Mouse (Mus musculus) liver, embryonic 16.5 days (tissue): ENCODE data around the gene Vmn1r148. TPM values are rescaled to one million over a fixed set of nuclear protein-coding genes. Genes with fewer than 3 reads are reported as not detected.
"Not testable (repeated sequence)": the region's sequence is repeated elsewhere in the genome, so short reads cannot be mapped to it uniquely, and the experiment has no call there.

Source experiments
- ATAC-seq: fragments of 200-750 bp; cut with Nextera tagmentation; 2 replicates; pipeline ENCODE4 v1.8.0; 2017; ENCODE audit warnings: low read depth, mild to moderate bottlenecking, moderate number of reproducible peaks, moderate library complexity
- H3K27ac ChIP-seq: fragments of 300-500 bp; sonication (generic); 2 replicates; pipeline ENCODE4 v1.5.1; 2014; ENCODE audit warnings: mild to moderate bottlenecking, low read length
- H3K27me3 ChIP-seq: fragments of 300-500 bp; sonication (generic); 2 replicates; pipeline ENCODE4 v1.6.1; 2014; ENCODE audit warnings: low read depth, low read length, mixed read lengths; ENCODE audit not compliant: control insufficient read depth, insufficient read depth
- H3K36me3 ChIP-seq: fragments of 300-500 bp; sonication (generic); 2 replicates; pipeline ENCODE4 v1.6.1; 2014; ENCODE audit warnings: mild to moderate bottlenecking; ENCODE audit not compliant: control insufficient read depth, insufficient read depth
- H3K4me1 ChIP-seq: fragments of 300-500 bp; sonication (generic); 2 replicates; pipeline ENCODE4 v1.6.1; 2014; ENCODE audit warnings: low read depth, low read length, mixed read lengths; ENCODE audit not compliant: control insufficient read depth
- H3K4me2 ChIP-seq: fragments of 300-500 bp; sonication (generic); 2 replicates; pipeline ENCODE4 v1.6.1; 2014; ENCODE audit warnings: low read depth, low read length, mixed read lengths
- H3K4me3 ChIP-seq: fragments of 300-500 bp; sonication (generic); 2 replicates; pipeline ENCODE4 v1.5.1; 2014; ENCODE audit warnings: low read depth, mild to moderate bottlenecking, low read length
- H3K9ac ChIP-seq: fragments of 300-500 bp; sonication (generic); 2 replicates; pipeline ENCODE4 v1.6.1; 2014; ENCODE audit warnings: low read depth, low read length
- H3K9me3 ChIP-seq: fragments of 300-500 bp; sonication (generic); replicated peaks from 2 replicates; pipeline ENCODE4 v1.6.1; 2016; ENCODE audit warnings: low read length; ENCODE audit not compliant: control insufficient read depth
- WGBS: fragments of 180-500 bp; shearing (Covaris S2); extraction: QIAGEN DNeasy Blood & Tissue Kit; methylation state at CpG from one replicate; pipeline ENCODE4 v1.1.7; 2014; ENCODE audit not compliant: insufficient replicate concordance; 5-methylcytosine and 5-hydroxymethylcytosine counted together
- polyA plus RNA-seq: library from polyadenylated mRNA; unstranded; fragments of >200 nt; fragmentation: Nextera tagmentation; extraction: Ambion mirVana; gene quantifications from 2 replicates; pipeline ENCODE4 v1.2.1, GENCODE M21; 2015

Gene Vmn1r148
- polyA plus RNA-seq: not detected in 2 replicates

DNA sequence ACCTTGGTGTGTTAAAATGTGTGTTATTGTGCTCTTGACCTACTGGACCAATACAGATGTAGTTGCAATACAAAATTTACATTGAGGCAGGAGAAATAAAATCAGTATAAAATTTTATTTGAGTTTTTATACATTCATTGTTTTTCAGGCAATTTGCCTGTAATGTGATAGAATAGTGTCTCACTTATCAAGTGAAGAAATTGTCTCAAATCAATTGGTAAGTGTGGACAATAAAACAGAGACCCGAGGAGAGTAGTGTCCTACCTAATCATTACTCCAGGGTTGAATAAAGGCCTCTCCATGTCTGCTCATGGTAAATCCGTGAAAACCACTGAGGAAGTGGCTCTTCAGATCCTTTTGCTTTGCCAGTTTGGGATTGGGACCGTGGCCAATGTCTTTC, at the start of gene Vmn1r148:
Gene Vmn1r148, plus strand, starts transcription at position 301 of the 400 bp plus-strand sequence.
- no CpG with 5 or more reads among the region's 3 CpGs for WGBS

DNA sequence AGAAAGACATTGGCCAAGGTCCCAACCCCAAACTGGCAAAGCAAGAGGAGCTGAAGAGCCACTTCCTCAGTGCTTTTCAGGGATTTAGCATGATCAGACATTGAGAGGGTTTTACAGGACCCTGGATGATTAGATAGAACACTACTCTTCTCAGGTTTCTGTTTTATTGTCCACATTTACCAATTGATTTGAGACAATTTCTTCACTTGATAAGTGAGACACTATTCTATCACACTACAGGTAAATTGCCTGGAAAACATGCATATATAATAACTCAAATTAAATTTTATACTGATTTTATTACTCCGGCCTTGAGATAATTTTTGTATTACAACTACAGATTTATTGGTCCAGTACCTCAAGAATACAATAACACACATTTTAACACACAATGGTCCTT, 42.4 kb upstream of the Vmn1r148 start, which contains the start of gene Gm8660:
Gene Gm8660, minus strand, starts transcription at position 101 of the 400 bp plus-strand sequence.
- H3K9me3 ChIP-seq, H3K4me3 ChIP-seq: not testable (repeated sequence)
- no CpG with 5 or more reads among the region's 1 CpGs for WGBS

More for the DNA sequence above, at the start of gene Vmn1r148:
- not testable (repeated sequence) for H3K27me3 ChIP-seq, H3K27ac ChIP-seq, H3K9ac ChIP-seq, H3K36me3 ChIP-seq, H3K4me2 ChIP-seq, ATAC-seq, H3K4me3 ChIP-seq, H3K9me3 ChIP-seq, H3K4me1 ChIP-seq

DNA sequence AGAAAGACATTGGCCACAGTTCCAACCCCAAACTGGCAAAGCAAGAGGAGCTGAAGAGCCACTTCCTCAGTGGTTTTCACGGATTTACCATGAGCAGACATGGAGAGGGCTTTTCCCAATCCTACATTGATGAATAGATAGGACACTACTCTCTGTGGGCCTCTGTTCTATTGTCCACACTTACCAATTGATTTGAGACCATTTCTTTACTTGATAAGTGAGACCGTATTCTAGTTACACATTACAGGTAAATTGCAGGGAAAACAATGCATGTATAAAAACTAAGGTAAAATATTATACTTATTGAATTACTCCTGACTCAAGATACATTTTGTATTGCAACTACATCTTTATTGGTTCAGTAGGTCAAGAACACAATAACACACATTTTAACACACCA, 24.7 kb downstream of the Vmn1r148 start, which contains the start of gene Vmn1r149:
Gene Vmn1r149, minus strand, starts transcription at position 101 of the 400 bp plus-strand sequence.
- not testable (repeated sequence) for H3K9me3 ChIP-seq, ATAC-seq, H3K27ac ChIP-seq, H3K27me3 ChIP-seq, H3K4me1 ChIP-seq, H3K36me3 ChIP-seq, H3K4me3 ChIP-seq, H3K4me2 ChIP-seq, H3K9ac ChIP-seq
- no CpG with 5 or more reads among the region's 2 CpGs for WGBS

More for the DNA sequence above, 42.4 kb upstream of the Vmn1r148 start, which contains the start of gene Gm8660:
- not testable (repeated sequence) for H3K4me2 ChIP-seq, ATAC-seq, H3K36me3 ChIP-seq, H3K27ac ChIP-seq, H3K4me1 ChIP-seq, H3K27me3 ChIP-seq, H3K9ac ChIP-seq

DNA sequence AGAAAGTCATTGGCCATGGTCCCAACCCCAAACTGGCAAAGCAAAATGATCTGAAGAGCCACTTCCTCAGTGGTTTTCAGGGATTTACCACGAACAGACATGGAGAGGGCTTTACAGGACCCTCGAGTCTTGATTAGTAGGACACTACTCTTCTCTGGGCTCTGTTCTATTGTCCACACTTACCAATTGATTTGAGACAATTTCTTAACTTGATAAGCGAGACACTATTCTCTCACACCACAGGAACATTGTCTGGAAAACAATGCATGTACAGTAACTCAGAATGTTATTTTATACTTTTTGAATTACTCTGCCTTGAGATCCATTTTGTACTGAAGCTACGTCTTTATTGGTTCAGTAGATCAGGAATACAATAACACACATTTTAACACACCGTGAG, 50.6 kb downstream of the Vmn1r148 start, which contains the start of gene Gm10665:
Gene Gm10665, minus strand, starts transcription at position 101 of the 400 bp plus-strand sequence.
- H3K4me3 ChIP-seq, H3K27me3 ChIP-seq, H3K4me1 ChIP-seq, H3K4me2 ChIP-seq, ATAC-seq, H3K9ac ChIP-seq, H3K36me3 ChIP-seq, H3K9me3 ChIP-seq, H3K27ac ChIP-seq: not testable (repeated sequence)
- no CpG with 5 or more reads among the region's 5 CpGs for WGBS

Other genes with a start within 250 kb of the Vmn1r148 start
- not detected in 2 replicates for gene Vmn1r142, start 249.5 kb upstream of the Vmn1r148 start, polyA plus RNA-seq
- gene Vmn1r143, start 224.2 kb upstream of the Vmn1r148 start, polyA plus RNA-seq: not detected in 2 replicates
- gene Gm8653, start 212.3 kb upstream of the Vmn1r148 start, polyA plus RNA-seq: not detected in 2 replicates
- gene Gm8453, start 184.1 kb upstream of the Vmn1r148 start, polyA plus RNA-seq: not detected in 2 replicates
- not detected in 2 replicates for gene Gm4187, start 83.9 kb upstream of the Vmn1r148 start, polyA plus RNA-seq
- gene Gm8660, start 42.5 kb upstream of the Vmn1r148 start, polyA plus RNA-seq: not detected in 2 replicates
- not detected in 2 replicates for gene Vmn1r149, start 24.6 kb downstream of the Vmn1r148 start, polyA plus RNA-seq
- gene Gm10665, start 50.5 kb downstream of the Vmn1r148 start, polyA plus RNA-seq: not detected in 2 replicates
- not detected in 2 replicates for gene Vmn1r151, start 86.1 kb downstream of the Vmn1r148 start, polyA plus RNA-seq
- not detected in 2 replicates for gene Vmn1r152, start 109.4 kb downstream of the Vmn1r148 start, polyA plus RNA-seq
- not detected in 2 replicates for gene Gm8677, start 121.3 kb downstream of the Vmn1r148 start, polyA plus RNA-seq
- not detected in 2 replicates for gene Gm4201, start 151.8 kb downstream of the Vmn1r148 start, polyA plus RNA-seq
- gene Gm4565, start 174.5 kb downstream of the Vmn1r148 start, polyA plus RNA-seq: not detected in 2 replicates
- gene Vmn1r155, start 244.4 kb downstream of the Vmn1r148 start, polyA plus RNA-seq: not detected in 2 replicates